Mouse (Mus musculus): ENCODE measurements around the gene Zfp759. TPM values are rescaled to one million over a fixed set of nuclear protein-coding genes. Genes with fewer than 3 reads are reported as not detected.
"Not testable (repeated sequence)": the region's sequence is repeated elsewhere in the genome, so short reads cannot be mapped to it uniquely, and the experiment has no call there.

The Zfp759 gene
- polyA plus RNA-seq, 1 experiment from 2014 or later, result 1.9 TPM

DNA sequence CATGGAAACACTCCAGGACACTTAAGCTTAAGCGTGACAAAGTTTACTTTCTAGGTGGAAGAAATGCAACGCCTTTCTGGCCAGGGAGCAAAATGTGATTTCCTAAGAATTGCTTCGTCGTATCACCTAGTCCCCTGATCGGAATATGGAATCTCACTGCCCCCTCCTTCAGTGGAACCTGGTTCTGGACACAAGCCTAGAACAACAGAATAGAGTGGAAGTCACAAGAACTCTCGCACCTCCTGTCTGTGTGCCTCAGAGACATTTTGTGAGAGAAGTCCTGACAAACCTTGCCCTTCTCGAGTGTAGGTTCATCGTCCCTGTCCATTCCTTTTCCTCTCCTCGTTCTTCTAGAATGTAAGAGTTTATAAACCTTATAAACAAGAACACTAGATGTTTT is 13.8 kb upstream of the Zfp759 start:
- Histone ChIP-seq H3K27ac (peak overlapping the region; percentile 90), H3K27me3 (ENCODE audit: insufficient read depth, low read length) (no peaks in the 10 kb centered on the region), H3K9ac (ENCODE audit: low read depth, low read length) (peak overlapping the region; percentile 58), H3K4me1 (replicated peaks; ENCODE audit: insufficient read depth, low read length) (peaks cover 7% of the 10 kb centered on the region), H3K36me3 (ENCODE audit: insufficient read depth, low read length) (no peaks in the 10 kb centered on the region), H3K9me3 (replicated peaks; ENCODE audit: low read length) (no peaks in the 10 kb centered on the region; the same call in 1 of the 2 replicates), H3K4me2 (ENCODE audit: low read length) (peak overlapping the region; percentile 63), H3K4me3 (replicated peaks; ENCODE audit: low read depth, low read length) (peak overlapping the region; percentile 66)
- WGBS, result 47% methylated on average over 9 of the region's 9 CpGs
- no peak for TF ChIP-seq CTCF (IDR thresholded peaks at IDR 0.05; ENCODE audit: low read depth)
- DNase-seq (ENCODE audit: low spot score) (no peak), ATAC-seq (replicated peaks; ENCODE audit: low FRiP score, low read depth) (no peak)

DNA sequence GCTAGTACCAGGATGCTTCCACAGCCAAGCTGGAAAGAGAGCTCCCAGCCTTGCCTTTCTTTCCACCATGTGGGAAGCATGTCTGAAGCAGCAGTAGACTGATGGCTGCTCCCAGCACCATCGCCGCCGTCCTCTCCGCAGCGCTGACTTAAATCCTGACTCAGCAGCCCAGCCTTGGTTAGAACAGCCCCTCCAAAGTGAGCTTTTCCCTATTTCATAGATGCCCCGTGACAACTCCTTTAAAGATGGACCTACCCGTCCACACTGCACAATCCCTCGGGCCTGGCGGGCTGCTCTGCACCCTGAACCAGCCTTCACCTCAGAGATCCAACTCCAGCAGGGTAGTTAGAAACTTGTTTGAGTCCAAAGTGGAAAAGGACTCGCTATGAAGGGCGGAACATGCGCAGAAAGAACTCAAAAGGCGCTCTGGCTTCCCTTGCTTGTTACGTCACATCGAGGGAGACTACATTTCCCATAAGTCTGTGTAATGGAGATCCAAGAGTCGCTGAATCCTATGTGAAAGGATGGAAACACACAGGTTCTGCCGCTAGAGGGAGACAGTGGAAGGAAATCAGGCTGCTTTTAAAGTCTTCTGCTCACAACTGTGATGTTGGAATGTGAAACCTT is 13.2 kb upstream of the Zfp759 start, which contains the start of gene Gm28557:
Gene Gm28557 (minus strand): TSS at position 411 of the 627 bp plus-strand sequence.
- peak; percentile 98 for TF ChIP-seq CTCF (IDR thresholded peaks at IDR 0.05; ENCODE audit: low read depth)
- Histone ChIP-seq H3K4me3 (replicated peaks; ENCODE audit: low read depth, low read length) (peak within 1 kb of the TSS; percentile 66), H3K27ac (peak within 1 kb of the TSS; percentile 90), H3K4me2 (ENCODE audit: low read length) (peak within 1 kb of the TSS; percentile 63), H3K27me3 (ENCODE audit: insufficient read depth, low read length) (no peaks in the 10 kb centered on the region), H3K9ac (ENCODE audit: low read depth, low read length) (peak within 1 kb of the TSS; percentile 58), H3K9me3 (replicated peaks; ENCODE audit: low read length) (no peaks in the 10 kb centered on the region; the same call in 1 of the 2 replicates), H3K36me3 (ENCODE audit: insufficient read depth, low read length) (no peaks in the 10 kb centered on the region), H3K4me1 (replicated peaks; ENCODE audit: insufficient read depth, low read length) (peaks cover 7% of the 10 kb centered on the region)
- ATAC-seq (replicated peaks; ENCODE audit: low FRiP score, low read depth), result peak; percentile 99
- peak; percentile 99 for DNase-seq (ENCODE audit: low spot score)
- under 1% methylated on average over 17 of the region's 17 CpGs for WGBS

DNA sequence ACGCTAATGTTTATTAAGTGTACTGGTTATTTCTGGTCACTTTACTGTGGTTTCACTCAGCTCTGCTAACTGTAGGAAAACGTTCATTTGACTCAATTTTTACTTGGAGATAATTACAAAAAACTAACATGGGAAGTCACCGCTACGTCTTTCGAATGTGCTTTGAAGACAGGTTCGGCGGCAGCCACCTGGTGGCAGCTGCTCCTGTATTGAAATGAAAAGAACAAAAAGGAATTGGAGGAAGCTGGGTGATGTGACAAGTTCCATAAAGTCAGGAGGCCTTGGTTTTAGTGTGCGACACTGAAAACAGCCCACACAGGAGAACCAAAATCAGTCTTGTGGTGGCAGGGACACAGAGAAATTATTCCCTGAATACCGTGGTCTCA is 12.6 kb upstream of the Zfp759 start:
- 5% methylated on average over 9 of the region's 9 CpGs for WGBS
- Histone ChIP-seq H3K4me3 (replicated peaks; ENCODE audit: low read depth, low read length) (peak overlapping the region; percentile 66), H3K4me2 (ENCODE audit: low read length) (peak overlapping the region; percentile 63), H3K27me3 (ENCODE audit: insufficient read depth, low read length) (no peaks in the 10 kb centered on the region), H3K9me3 (replicated peaks; ENCODE audit: low read length) (no peaks in the 10 kb centered on the region; the same call in 1 of the 2 replicates), H3K4me1 (replicated peaks; ENCODE audit: insufficient read depth, low read length) (peaks cover 7% of the 10 kb centered on the region), H3K27ac (peak overlapping the region; percentile 38; the same call in 1 of the 2 replicates), H3K36me3 (ENCODE audit: insufficient read depth, low read length) (no peaks in the 10 kb centered on the region), H3K9ac (ENCODE audit: low read depth, low read length) (no peak overlapping the region)
- no peak for DNase-seq (ENCODE audit: low spot score)
- peak; percentile 56 for ATAC-seq (replicated peaks; ENCODE audit: low FRiP score, low read depth)
- peak; percentile 62 for TF ChIP-seq CTCF (IDR thresholded peaks at IDR 0.05; ENCODE audit: low read depth)

DNA sequence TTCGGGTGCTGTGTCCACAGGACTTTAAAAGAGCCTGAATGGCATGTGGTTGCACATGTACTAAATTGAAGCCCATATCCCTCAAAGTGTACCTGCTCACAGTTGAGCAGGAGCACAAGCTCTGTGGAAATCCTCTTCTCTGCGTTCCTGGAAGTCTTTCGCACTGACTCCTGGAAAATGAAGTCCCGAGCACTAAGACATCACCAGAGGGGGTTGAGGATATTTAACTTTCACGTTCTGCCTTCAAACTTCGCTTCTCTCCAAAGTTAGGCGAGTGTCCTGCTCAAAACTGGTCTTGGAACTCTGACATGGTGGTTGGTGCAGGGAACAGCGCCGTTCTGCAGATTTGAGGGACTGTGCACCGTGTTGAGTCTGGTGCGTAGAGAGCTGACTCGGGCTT is 9.4 kb upstream of the Zfp759 start:
- TF ChIP-seq CTCF (IDR thresholded peaks at IDR 0.05; ENCODE audit: low read depth), result no peak
- ATAC-seq (replicated peaks; ENCODE audit: low FRiP score, low read depth), result no peak
- H3K4me2 ChIP-seq (ENCODE audit: low read length), result no peak overlapping the region
- DNase-seq (ENCODE audit: low spot score), result no peak
- no peak overlapping the region for H3K4me3 ChIP-seq (replicated peaks; ENCODE audit: low read depth, low read length)
- H3K27me3 ChIP-seq (ENCODE audit: insufficient read depth, low read length), result no peaks in the 10 kb centered on the region
- H3K4me1 ChIP-seq (replicated peaks; ENCODE audit: insufficient read depth, low read length), result peaks cover 7% of the 10 kb centered on the region
- WGBS, result 78% methylated on average over 12 of the region's 12 CpGs
- no peaks in the 10 kb centered on the region for H3K36me3 ChIP-seq (ENCODE audit: insufficient read depth, low read length)
- no peak overlapping the region for H3K9ac ChIP-seq (ENCODE audit: low read depth, low read length)
- no peak overlapping the region for H3K27ac ChIP-seq
- H3K9me3 ChIP-seq (replicated peaks; ENCODE audit: low read length), result no peaks in the 10 kb centered on the region

DNA sequence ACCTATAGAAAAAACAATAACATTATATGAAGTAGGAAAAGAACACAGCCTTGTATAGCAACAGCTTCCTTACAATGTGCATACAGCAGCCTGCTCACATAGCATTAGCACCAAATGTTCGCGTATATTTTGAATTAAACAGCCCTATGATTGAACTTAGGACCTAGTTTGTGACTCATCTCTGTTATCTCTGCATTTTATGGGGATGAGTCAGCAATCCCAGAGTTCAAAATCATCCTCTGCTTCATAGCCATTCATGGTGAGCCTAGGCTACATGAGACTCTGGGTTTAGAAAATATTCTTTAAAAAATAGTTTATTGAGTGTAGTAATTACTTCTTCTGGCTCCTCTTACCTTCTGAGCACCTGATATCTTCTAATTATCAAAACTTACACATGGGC is 8.2 kb upstream of the Zfp759 start:
- Histone ChIP-seq H3K27me3 (ENCODE audit: insufficient read depth, low read length) (no peaks in the 10 kb centered on the region), H3K4me2 (ENCODE audit: low read length) (no peak overlapping the region), H3K27ac (no peak overlapping the region), H3K9ac (ENCODE audit: low read depth, low read length) (no peak overlapping the region), H3K4me1 (replicated peaks; ENCODE audit: insufficient read depth, low read length) (no peaks in the 10 kb centered on the region), H3K36me3 (ENCODE audit: insufficient read depth, low read length) (no peaks in the 10 kb centered on the region), H3K4me3 (replicated peaks; ENCODE audit: low read depth, low read length) (no peak overlapping the region), H3K9me3 (replicated peaks; ENCODE audit: low read length) (no peaks in the 10 kb centered on the region)
- TF ChIP-seq CTCF (IDR thresholded peaks at IDR 0.05; ENCODE audit: low read depth), result no peak
- WGBS, result 93% methylated on average over 2 of the region's 2 CpGs
- ATAC-seq (replicated peaks; ENCODE audit: low FRiP score, low read depth) (no peak), DNase-seq (ENCODE audit: low spot score) (no peak)

DNA sequence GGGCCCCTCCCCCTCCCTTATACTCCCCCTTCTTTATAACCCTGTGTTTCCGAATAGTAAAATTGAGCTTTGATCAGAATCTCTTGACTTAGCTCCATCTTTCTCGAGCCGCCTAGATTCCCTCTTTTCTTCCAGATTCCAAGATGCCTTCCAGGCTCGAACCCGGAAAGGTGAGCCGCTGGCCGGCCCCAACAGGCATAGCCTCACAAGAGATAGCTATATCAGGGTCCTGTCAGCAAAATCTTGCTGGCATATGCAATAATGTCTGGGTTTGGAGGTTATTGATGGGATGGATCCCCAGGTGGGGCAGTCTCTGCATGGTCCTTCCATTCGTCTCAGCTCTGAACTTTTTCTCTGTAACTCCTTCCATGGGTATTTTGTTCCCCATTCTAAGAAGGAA is 5.3 kb upstream of the Zfp759 start, which contains the start of gene Rslcan18:
Gene Rslcan18 (minus strand): TSS at position 101 of the 400 bp plus-strand sequence.
- not testable (repeated sequence) for H3K4me2 ChIP-seq (ENCODE audit: low read length); H3K4me3 ChIP-seq (replicated peaks; ENCODE audit: low read depth, low read length); DNase-seq (ENCODE audit: low spot score); H3K27me3 ChIP-seq (ENCODE audit: insufficient read depth, low read length); H3K9ac ChIP-seq (ENCODE audit: low read depth, low read length); H3K27ac ChIP-seq; H3K9me3 ChIP-seq (replicated peaks; ENCODE audit: low read length); H3K4me1 ChIP-seq (replicated peaks; ENCODE audit: insufficient read depth, low read length); H3K36me3 ChIP-seq (ENCODE audit: insufficient read depth, low read length); ATAC-seq (replicated peaks; ENCODE audit: low FRiP score, low read depth)
- 89% methylated on average over 8 of the region's 8 CpGs for WGBS

Measured in kidney, postnatal 0 days (tissue).